In the genomic region with DNA sequence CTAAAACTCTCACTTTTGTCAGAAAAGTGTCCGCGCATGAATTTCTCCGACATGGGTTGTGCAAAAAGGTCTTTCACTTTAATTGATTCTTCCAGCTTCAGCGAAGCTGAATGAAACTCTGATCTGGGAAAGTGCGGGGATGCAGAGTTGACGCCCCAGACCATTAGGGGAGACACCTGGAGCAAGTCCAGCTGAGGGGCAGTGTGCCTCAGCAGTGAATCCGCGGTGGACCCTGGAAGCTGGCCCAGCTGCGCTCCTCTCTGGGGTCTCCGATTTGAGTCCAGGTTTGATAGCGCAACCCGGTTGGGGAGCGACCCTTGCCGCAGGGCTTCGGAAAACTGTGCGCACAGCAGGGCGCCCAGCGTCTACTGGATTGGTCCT, we compare ENCODE assay signal across 9 mouse cellular contexts. TPM values are rescaled to one million over a fixed set of nuclear protein-coding genes. Genes with fewer than 3 reads are reported as not detected.
DNase-seq lines count a peak whose midpoint lies in the region; ATAC-seq lines count a peak whose summit lies in the region.
"Had no signal": no experiment of that assay in that cellular context is flagged by ENCODE, and none has a peak within 500 bp of the region (broad histone marks: within the 10 kb centered on the region; RNA-seq: fewer than 3 reads in every experiment).

No protein-coding gene starts in this region.

- 10% methylated on average over 18 of the region's 18 CpGs for WGBS in limb, embryonic 13.5 days
- WGBS in stomach, embryonic 15.5 days = 11% methylated on average over 18 of the region's 18 CpGs

- H3K27me3 ChIP-seq in limb, embryonic 13.5 days = peaks cover 9% of the 10 kb centered on the region
- no peaks in the 10 kb centered on the region for H3K27me3 ChIP-seq in stomach, embryonic 15.5 days (replicated peaks)

- no peaks in the 10 kb centered on the region for H3K36me3 ChIP-seq in limb, embryonic 13.5 days
- H3K36me3 ChIP-seq in stomach, embryonic 15.5 days = no peaks in the 10 kb centered on the region

- peak; percentile 21 for DNase-seq in embryo, embryonic 11 days
- no peak for DNase-seq in embryo, embryonic 10.5 days (ENCODE audit: low spot score)
- peak; percentile 28 to 29 for DNase-seq in right cerebral cortex, postnatal 10 days (ENCODE audit: low spot score in 2 of 2)
- DNase-seq in right cerebral cortex, adult 18-20 months = no peak
- no peak for DNase-seq in gastrocnemius, postnatal 4 days (ENCODE audit: low spot score in 2 of 2)
- DNase-seq in kidney, adult 8-10 months = no peak

- H3K4me2 ChIP-seq in limb, embryonic 13.5 days (replicated peaks) = peak overlapping the region; percentile 72
- peak overlapping the region; percentile 73 for H3K4me2 ChIP-seq in stomach, embryonic 15.5 days

- no peak overlapping the region for H3K27ac ChIP-seq in limb, embryonic 13.5 days
- H3K27ac ChIP-seq in stomach, embryonic 15.5 days = no peak overlapping the region
- H3K27ac ChIP-seq: macrophage had no signal

- no peak for ATAC-seq in limb, embryonic 13.5 days (ENCODE audit: low FRiP score, low read depth)
- ATAC-seq in stomach, embryonic 15.5 days (ENCODE audit: insufficient read depth, low FRiP score, low read depth) = no peak

- peak overlapping the region; percentile 62; the same call in 1 of the 2 replicates for H3K9ac ChIP-seq in limb, embryonic 13.5 days
- H3K9ac ChIP-seq in stomach, embryonic 15.5 days = no peak overlapping the region

- H3K4me3 ChIP-seq in limb, embryonic 13.5 days = peak overlapping the region; percentile 51
- peak overlapping the region; percentile 49 for H3K4me3 ChIP-seq in stomach, embryonic 15.5 days (replicated peaks)

- H3K9me3 ChIP-seq in limb, embryonic 13.5 days = no peaks in the 10 kb centered on the region
- no peaks in the 10 kb centered on the region for H3K9me3 ChIP-seq in stomach, embryonic 15.5 days

- H3K4me1 ChIP-seq in limb, embryonic 13.5 days = 0 out of 2 replicates have a peak, but pooled peaks cover 3% of the 10 kb centered on the region
- no peaks in the 10 kb centered on the region for H3K4me1 ChIP-seq in stomach, embryonic 15.5 days

RNA-seq across cellular contexts. Expression of a gene that starts 0.8 kb away (rescaled TPM):
- 8.8 and 11.0 TPM in 2 replicates for polyA plus RNA-seq in limb, embryonic 13.5 days (2015; fragmentation: Nextera tagmentation; extraction: Ambion mirVana)
- polyA plus RNA-seq in stomach, embryonic 15.5 days (2015; fragmentation: Nextera tagmentation; extraction: Ambion mirVana) = 5.6 and 6.3 TPM in 2 replicates
- 1 to 10 TPM in 1 of 2 experiments, under 1 TPM in 1; 0.96 to 2.1 TPM for total RNA-seq in gastrocnemius, postnatal 4 days (2021)
- polyA plus RNA-seq: macrophage had no signal

RNA-seq across cellular contexts. Expression of a gene that starts 22.0 kb away (rescaled TPM):
- polyA plus RNA-seq in limb, embryonic 13.5 days (2015; fragmentation: Nextera tagmentation; extraction: Ambion mirVana) = not detected in 2 replicates
- polyA plus RNA-seq in stomach, embryonic 15.5 days (2015; fragmentation: Nextera tagmentation; extraction: Ambion mirVana) = not detected in 2 replicates
- not detected for total RNA-seq in gastrocnemius, postnatal 4 days (2021)
- polyA plus RNA-seq: macrophage had no signal

Comparison
In these comparisons a context has a peak if more than half of its experiments do, and no peak if none do; other contexts are left out.
1. DNase-seq: peak in embryo, embryonic 11 days (single experiment) and right cerebral cortex, postnatal 10 days (2 of 2); none in embryo, embryonic 10.5 days (single experiment), right cerebral cortex, adult 18-20 months (single experiment), gastrocnemius, postnatal 4 days (0 of 2) and kidney, adult 8-10 months (0 of 2).